Mouse (Mus musculus) hindbrain, postnatal 0 days (tissue): ENCODE results near the gene Plekhg2. TPM values are rescaled to one million over a fixed set of nuclear protein-coding genes. Genes with fewer than 3 reads are reported as not detected.

ENCODE experiments used
- ATAC-seq: fragments of 200-750 bp; cut with Nextera tagmentation; 2 replicates; pipeline ENCODE4 v1.8.0; 2017; ENCODE audit warnings: mild to moderate bottlenecking, moderate TSS enrichment, moderate library complexity
- DNase-seq: peaks from one replicate; pipeline ENCODE4 v3.0.0-alpha.2; 2015; ENCODE audit warnings: low spot score
- H3K27ac ChIP-seq: fragments of 300-500 bp; sonication (generic); 2 replicates; pipeline ENCODE4 v1.5.1; 2014; ENCODE audit warnings: mild to moderate bottlenecking
- H3K27me3 ChIP-seq: fragments of 300-500 bp; sonication (generic); 2 replicates; pipeline ENCODE4 v1.6.1; 2014; ENCODE audit warnings: low read length, mixed read lengths; ENCODE audit not compliant: insufficient read depth
- H3K36me3 ChIP-seq: fragments of 300-500 bp; sonication (generic); 2 replicates; pipeline ENCODE4 v1.6.1; 2014; ENCODE audit warnings: low read length, mixed read lengths; ENCODE audit not compliant: insufficient read depth
- H3K4me1 ChIP-seq: fragments of 300-500 bp; sonication (generic); 2 replicates; pipeline ENCODE4 v1.6.1; 2014; ENCODE audit warnings: antibody characterized with exemption, low read length, mixed read lengths; ENCODE audit not compliant: insufficient read depth
- H3K4me2 ChIP-seq: fragments of 300-500 bp; sonication (generic); 2 replicates; pipeline ENCODE4 v1.6.1; 2014; ENCODE audit warnings: low read depth, mild to moderate bottlenecking, low read length, moderate library complexity, mixed read lengths
- H3K4me3 ChIP-seq: fragments of 300-500 bp; sonication (generic); 2 replicates; pipeline ENCODE4 v1.5.1; 2014; ENCODE audit warnings: low read length
- H3K9ac ChIP-seq: fragments of 300-500 bp; sonication (generic); replicated peaks from 2 replicates; pipeline ENCODE4 v1.6.1; 2014; ENCODE audit warnings: mild to moderate bottlenecking, low read length, moderate library complexity, mixed read lengths
- H3K9me3 ChIP-seq: fragments of 300-500 bp; sonication (generic); 2 replicates; pipeline ENCODE4 v1.6.1; 2016; ENCODE audit warnings: low read length, mixed read lengths
- CTCF ChIP-seq: IDR thresholded peaks from 2 replicates; pipeline ENCODE4 v1.5.1; 2016; ENCODE audit warnings: antibody characterized with exemption, control low read depth, low read depth
- WGBS: fragments of 180-500 bp; shearing (Covaris S2); extraction: QIAGEN DNeasy Blood & Tissue Kit; methylation state at CpG from one replicate; pipeline ENCODE4 v1.1.7; 2014; 5-methylcytosine and 5-hydroxymethylcytosine counted together
- polyA plus RNA-seq: library from polyadenylated mRNA; unstranded; fragments of >200 nt; fragmentation: Nextera tagmentation; extraction: Ambion mirVana; gene quantifications from 2 replicates; pipeline ENCODE4 v1.2.1, GENCODE M21; 2015
- total RNA-seq: library from RNA; depleted of rRNA; stranded (reverse); fragments of >200 nt; gene quantifications from 2 replicates; pipeline ENCODE4 v1.2.3, GENCODE M21; 2014

Gene Plekhg2
- total and polyA plus RNA-seq, 2 experiments from 2014 or later = 9.1 to 18.6 TPM

DNA sequence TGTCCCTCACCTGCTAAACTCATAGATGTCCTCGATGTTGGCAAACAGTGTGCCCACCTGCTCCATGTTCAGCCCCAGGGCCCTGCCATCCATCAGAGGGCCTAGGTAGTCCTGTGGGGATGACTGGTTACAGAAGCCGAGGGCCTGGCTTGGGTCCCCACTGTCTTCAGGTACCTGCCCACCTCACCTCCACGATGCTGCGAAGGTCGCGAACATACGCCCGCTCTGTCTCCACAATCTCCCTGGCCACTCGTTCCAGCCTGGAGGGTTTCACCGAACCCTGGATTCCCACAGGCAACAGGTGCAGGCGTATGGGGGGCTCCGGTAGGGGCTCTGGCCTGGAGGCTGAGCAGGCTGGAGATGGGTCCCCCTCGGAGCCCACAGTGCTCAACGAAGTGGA lies 2.3 kb downstream of the Plekhg2 start:
- H3K9ac ChIP-seq = no peak overlapping the region; the same call in 1 of the 2 replicates
- no peak for ATAC-seq
- H3K4me2 ChIP-seq = no peak overlapping the region; the same call in 1 of the 2 replicates
- H3K27ac ChIP-seq = no peak overlapping the region
- no peak overlapping the region for H3K4me3 ChIP-seq
- WGBS = 87% methylated on average over 14 of the region's 14 CpGs
- TF ChIP-seq CTCF = no peak
- no peaks in the 10 kb centered on the region for H3K27me3 ChIP-seq
- DNase-seq = no peak
- no peaks in the 10 kb centered on the region for H3K9me3 ChIP-seq
- peaks cover 7% of the 10 kb centered on the region; the same call in 1 of the 2 replicates for H3K4me1 ChIP-seq
- H3K36me3 ChIP-seq = no peaks in the 10 kb centered on the region

DNA sequence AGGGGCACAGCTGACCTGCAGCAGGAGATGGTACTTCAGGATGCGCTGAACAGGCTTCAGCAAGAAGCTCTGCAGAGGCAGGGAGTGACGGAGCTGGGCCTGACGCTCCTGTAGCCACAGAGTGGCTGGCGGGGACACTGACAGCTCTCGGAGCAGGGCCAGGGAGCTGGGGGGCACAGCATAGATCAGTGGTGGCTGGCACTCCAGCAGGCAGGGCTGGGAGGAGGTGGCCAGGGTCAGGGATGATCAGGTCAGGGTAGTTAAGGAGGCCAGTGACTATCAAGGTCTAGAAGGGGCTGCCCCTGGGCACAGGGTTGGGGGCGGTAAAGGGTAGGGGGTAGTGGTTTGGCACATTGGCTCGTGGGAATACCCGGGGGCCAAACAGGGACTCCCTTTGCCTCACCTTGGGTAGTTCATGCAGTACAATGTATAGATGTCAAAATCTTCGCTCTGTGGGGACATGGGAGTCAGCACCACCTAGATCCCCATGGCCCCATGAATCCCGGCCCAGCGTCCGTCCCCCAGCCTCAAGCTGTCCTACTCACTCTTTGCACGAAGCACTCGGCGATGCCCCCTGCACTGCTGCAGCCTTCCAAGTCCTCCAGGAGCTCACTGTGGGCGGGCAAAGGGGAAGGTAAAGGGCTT lies 4.0 kb downstream of the Plekhg2 start:
- H3K27me3 ChIP-seq = no peaks in the 10 kb centered on the region
- H3K27ac ChIP-seq = no peak overlapping the region
- WGBS = 87% methylated on average over 16 of the region's 16 CpGs
- H3K4me3 ChIP-seq = no peak overlapping the region
- H3K9me3 ChIP-seq = no peaks in the 10 kb centered on the region
- ATAC-seq (no peak), DNase-seq (no peak)
- no peak overlapping the region for H3K4me2 ChIP-seq
- no peaks in the 10 kb centered on the region for H3K36me3 ChIP-seq
- peaks cover 7% of the 10 kb centered on the region; the same call in 1 of the 2 replicates for H3K4me1 ChIP-seq
- TF ChIP-seq CTCF = no peak
- H3K9ac ChIP-seq = no peak overlapping the region

DNA sequence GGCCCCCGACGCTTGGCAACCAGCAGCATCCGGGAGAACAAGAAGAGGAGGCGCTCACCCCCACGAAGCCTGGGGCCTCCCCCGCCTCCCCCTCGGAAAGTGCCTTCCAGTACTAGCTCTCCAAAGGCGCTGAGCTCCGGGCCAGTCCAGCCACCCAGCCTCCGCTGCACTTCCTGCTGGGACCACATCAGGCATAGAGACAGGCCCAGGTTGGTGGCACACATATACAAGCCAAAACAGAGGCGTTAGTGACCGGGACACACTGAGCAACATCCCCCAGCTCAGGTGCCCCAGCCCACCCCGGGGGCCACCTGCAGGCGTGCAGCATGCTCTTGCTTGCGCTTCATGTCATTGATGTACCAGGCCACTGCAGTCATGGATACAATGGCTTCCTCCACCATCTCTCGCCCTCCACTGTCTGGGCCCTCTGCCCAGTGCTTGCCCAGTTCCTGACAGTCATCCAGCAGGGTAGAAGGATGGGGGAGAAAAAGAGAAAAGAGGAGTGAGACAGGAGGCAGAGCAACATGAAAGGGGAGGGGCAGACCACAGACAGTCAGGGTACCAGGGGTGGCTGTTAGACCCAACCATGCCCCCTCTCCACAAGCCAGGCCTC lies 4.6 kb downstream of the Plekhg2 start:
- WGBS = 71% methylated on average over 16 of the region's 16 CpGs
- peaks cover 7% of the 10 kb centered on the region; the same call in 1 of the 2 replicates for H3K4me1 ChIP-seq
- H3K4me2 ChIP-seq = no peak overlapping the region
- H3K27me3 ChIP-seq = no peaks in the 10 kb centered on the region
- no peak for ATAC-seq
- no peak overlapping the region for H3K4me3 ChIP-seq
- H3K9me3 ChIP-seq = no peaks in the 10 kb centered on the region
- no peak for TF ChIP-seq CTCF
- H3K9ac ChIP-seq = no peak overlapping the region
- H3K36me3 ChIP-seq = no peaks in the 10 kb centered on the region
- H3K27ac ChIP-seq = no peak overlapping the region
- DNase-seq = peak; percentile 49

DNA sequence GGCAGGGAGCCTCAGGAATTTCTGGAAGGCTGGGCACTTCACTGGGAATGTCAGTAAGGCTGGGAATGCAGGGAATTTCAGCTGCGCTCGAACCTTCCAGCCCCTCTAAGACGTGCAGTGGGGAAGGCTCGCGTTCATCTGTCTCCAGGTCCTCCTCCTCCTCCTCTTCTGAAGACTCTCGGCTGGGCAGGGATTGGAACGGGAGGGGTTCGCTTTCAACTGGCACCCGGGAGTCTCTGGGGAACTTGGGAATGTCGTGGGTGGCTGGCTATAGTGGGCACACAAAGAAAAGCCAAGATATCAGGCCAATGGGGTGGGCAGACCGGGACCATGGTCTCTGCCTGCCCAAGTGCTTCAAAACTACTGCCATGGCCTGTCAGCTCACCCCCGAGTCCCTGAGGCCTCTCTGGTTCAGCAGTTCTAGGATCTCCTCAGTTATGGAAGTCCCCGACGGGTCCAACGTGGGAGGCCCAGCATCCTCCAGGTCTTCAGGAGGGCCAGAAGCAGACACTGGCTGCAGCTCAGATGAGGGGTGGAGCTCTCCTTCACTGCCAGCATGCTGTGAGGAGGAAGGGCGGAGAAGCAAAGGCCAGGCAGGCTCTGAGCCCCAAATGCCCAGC lies 9.8 kb downstream of the Plekhg2 start:
- 84% methylated on average over 15 of the region's 16 CpGs for WGBS
- no peak for ATAC-seq
- no peaks in the 10 kb centered on the region for H3K27me3 ChIP-seq
- no peak overlapping the region for H3K9ac ChIP-seq
- no peak for TF ChIP-seq CTCF
- no peak for DNase-seq
- H3K4me3 ChIP-seq = no peak overlapping the region
- no peaks in the 10 kb centered on the region for H3K9me3 ChIP-seq
- no peaks in the 10 kb centered on the region for H3K36me3 ChIP-seq
- no peak overlapping the region for H3K4me2 ChIP-seq
- no peak overlapping the region for H3K27ac ChIP-seq
- H3K4me1 ChIP-seq = no peaks in the 10 kb centered on the region

DNA sequence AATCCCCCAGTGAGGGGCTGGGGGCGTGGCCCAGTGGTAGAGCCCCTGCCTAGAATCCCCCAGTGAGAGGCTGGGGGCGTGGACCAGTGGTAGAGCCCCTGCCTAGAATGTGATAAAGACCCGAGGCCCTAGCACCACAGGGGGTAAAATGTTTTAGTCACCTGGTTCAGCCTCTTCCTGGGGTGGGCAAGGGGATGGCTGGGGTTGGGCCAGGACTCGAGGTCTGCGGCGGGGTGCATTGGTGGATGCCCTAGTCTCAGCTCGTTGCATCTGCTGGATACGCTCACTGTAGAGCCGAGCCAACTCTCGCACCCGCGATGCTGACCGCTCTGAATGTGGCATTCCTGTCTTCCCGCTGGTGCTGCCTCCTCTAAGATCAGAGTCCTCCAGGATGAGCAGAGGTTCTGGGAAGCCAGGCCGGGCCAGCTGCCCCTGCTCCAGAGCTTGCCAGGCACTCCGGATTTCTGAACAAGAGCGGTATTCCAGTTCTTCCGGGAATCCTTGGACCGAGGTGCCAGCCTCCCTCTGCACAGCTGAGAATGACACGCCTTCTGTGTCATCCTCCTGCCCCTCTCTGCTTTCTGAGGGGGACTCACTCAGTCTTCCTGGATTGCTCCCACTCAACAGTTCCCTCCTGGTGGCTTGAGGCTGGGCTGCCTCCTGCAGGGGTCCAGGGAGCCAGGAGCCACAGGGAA lies 10.6 kb downstream of the Plekhg2 start:
- Histone ChIP-seq H3K36me3 (no peaks in the 10 kb centered on the region), H3K4me3 (no peak overlapping the region), H3K27me3 (no peaks in the 10 kb centered on the region), H3K9ac (no peak overlapping the region), H3K9me3 (no peaks in the 10 kb centered on the region), H3K4me1 (no peaks in the 10 kb centered on the region), H3K27ac (no peak overlapping the region), H3K4me2 (no peak overlapping the region)
- TF ChIP-seq CTCF = no peak
- DNase-seq (no peak), ATAC-seq (no peak)
- WGBS = 93% methylated on average over 20 of the region's 20 CpGs

DNA sequence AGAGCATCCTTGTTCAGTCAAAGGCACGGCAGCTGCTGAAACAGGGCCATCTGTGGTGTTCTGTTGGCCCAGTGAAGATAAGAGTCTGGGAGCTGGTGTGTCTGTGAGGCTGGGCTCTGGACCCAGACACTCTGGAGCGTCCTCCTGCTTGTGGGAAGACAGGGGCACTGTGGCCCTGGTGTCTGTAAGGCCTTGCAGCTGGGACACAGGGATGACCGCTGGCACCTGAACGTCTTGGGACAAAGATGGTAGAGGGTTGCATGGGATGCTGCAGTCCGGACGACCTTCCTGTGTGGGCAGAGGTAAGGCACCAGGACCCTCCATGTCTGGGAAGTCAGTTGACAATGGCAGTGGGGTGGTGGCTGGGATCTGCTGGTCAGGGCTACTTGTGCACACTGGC lies 12.1 kb downstream of the Plekhg2 start:
- Histone ChIP-seq H3K4me3 (no peak overlapping the region), H3K4me1 (no peaks in the 10 kb centered on the region), H3K27ac (no peak overlapping the region), H3K9ac (no peak overlapping the region), H3K27me3 (no peaks in the 10 kb centered on the region), H3K9me3 (no peaks in the 10 kb centered on the region), H3K4me2 (no peak overlapping the region), H3K36me3 (no peaks in the 10 kb centered on the region)
- no peak for TF ChIP-seq CTCF
- 93% methylated on average over 6 of the region's 6 CpGs for WGBS
- ATAC-seq (no peak), DNase-seq (no peak)
